Mouse (Mus musculus) liver, adult 2 months (tissue): ENCODE data around the gene Rln3.

ENCODE experiments used
- CTCF ChIP-seq: fragments of 200-500 bp; IDR thresholded peaks from 2 replicates; pipeline ENCODE4 v1.5.1; 2011; ENCODE audit warnings: low read depth, low read length, control low read depth
- POLR2A ChIP-seq: fragments of 200-500 bp; IDR thresholded peaks from 2 replicates; pipeline ENCODE4 v1.6.1; 2011; ENCODE audit warnings: low read length, control low read depth; ENCODE audit not compliant: insufficient read depth; ENCODE audit errors: extremely low read depth

DNA sequence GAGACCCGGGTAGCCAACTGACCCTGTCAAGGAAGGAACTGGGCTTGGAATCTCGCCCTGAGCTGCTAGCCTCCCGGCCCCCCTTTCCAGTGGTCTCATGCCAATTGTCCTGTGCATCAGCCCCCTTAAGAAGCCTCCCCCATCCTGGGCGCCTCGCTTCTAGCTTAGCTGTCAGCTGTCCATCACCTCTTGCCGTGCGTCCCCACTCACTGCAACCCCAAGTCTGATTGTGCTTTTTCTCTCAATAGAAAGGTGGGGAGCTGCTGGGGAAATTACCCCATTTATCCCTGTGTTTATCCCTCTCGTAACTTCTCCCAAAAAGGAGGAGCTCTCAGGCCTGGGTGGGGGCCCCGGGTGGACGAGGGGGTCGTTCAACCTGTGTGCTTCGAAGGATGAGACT is 48.8 kb downstream of the Rln3 start:
- TF ChIP-seq CTCF (no peak), POLR2A (no peak)
